Mouse (Mus musculus) small intestine, adult 2 months (tissue): ENCODE data around the gene Fam92b.

Experiments used
- CTCF ChIP-seq: fragments of 200-500 bp; IDR thresholded peaks from 2 replicates; pipeline ENCODE4 v1.5.1; 2012; ENCODE audit warnings: low read depth, mild to moderate bottlenecking, control low read depth, inconsistent platforms, low read length, moderate library complexity, mixed read lengths; ENCODE audit not compliant: insufficient replicate concordance, insufficient read length; ENCODE audit errors: extremely low read depth
- POLR2A ChIP-seq: fragments of 200-500 bp; IDR thresholded peaks from 2 replicates; pipeline ENCODE4 v1.6.1; 2012; ENCODE audit warnings: low read depth, mild to moderate bottlenecking, control low read depth, inconsistent platforms, low read length, moderate library complexity

DNA sequence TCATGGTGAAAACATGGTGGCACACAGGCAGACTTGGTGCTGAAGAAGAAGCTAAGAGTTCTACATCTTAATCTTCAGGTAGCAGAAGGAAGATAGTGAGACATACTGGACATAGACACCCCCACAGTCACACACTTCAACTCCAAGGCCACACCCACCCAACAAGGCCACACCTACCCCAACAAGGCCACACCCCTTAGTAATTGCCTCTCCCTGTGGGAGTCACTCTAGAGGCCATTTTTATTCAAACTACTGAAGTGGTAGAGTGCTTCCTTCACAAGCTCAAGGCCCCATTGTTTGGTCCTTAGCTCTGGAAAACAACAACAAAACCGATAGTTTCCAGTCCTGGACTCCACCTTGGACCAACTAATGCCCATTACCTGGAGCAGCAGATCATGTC is 31.2 kb downstream of the Fam92b start:
- TF ChIP-seq POLR2A, result no peak
- TF ChIP-seq CTCF, result no peak
